Mouse (Mus musculus) heart, embryonic 16.5 days (tissue): ENCODE measurements around the gene Hsd17b11. TPM values are rescaled to one million over a fixed set of nuclear protein-coding genes. Genes with fewer than 3 reads are reported as not detected.

ENCODE experiments used
- ATAC-seq: fragments of 200-750 bp; cut with Nextera tagmentation; replicated peaks from 2 replicates; pipeline ENCODE4 v1.8.0; 2017; ENCODE audit warnings: moderate number of reproducible peaks; ENCODE audit not compliant: insufficient read depth, low FRiP score; ENCODE audit errors: extremely low read depth
- H3K27ac ChIP-seq: fragments of 300-500 bp; sonication (generic); 2 replicates; pipeline ENCODE4 v1.5.1; 2014; ENCODE audit warnings: mild to moderate bottlenecking, low read length, control low read depth, moderate library complexity
- H3K27me3 ChIP-seq: fragments of 300-500 bp; sonication (generic); 2 replicates; pipeline ENCODE4 v1.6.1; 2014; ENCODE audit warnings: low read length, mixed read lengths; ENCODE audit not compliant: control insufficient read depth, insufficient read depth
- H3K36me3 ChIP-seq: fragments of 300-500 bp; sonication (generic); 2 replicates; pipeline ENCODE4 v1.6.1; 2014; ENCODE audit not compliant: control insufficient read depth, insufficient read depth
- H3K4me1 ChIP-seq: fragments of 300-500 bp; sonication (generic); 2 replicates; pipeline ENCODE4 v1.6.1; 2014; ENCODE audit warnings: low read length, mixed read lengths; ENCODE audit not compliant: control insufficient read depth, insufficient read depth
- H3K4me2 ChIP-seq: fragments of 300-500 bp; sonication (generic); 2 replicates; pipeline ENCODE4 v1.6.1; 2014; ENCODE audit warnings: low read depth, mild to moderate bottlenecking, control low read depth, low read length
- H3K4me3 ChIP-seq: fragments of 300-500 bp; sonication (generic); 2 replicates; pipeline ENCODE4 v1.5.1; 2014; ENCODE audit warnings: mild to moderate bottlenecking, control low read depth, low read length
- H3K9ac ChIP-seq: fragments of 300-500 bp; sonication (generic); 2 replicates; pipeline ENCODE4 v1.6.1; 2014; ENCODE audit warnings: low read length, control low read depth
- H3K9me3 ChIP-seq: fragments of 300-500 bp; sonication (generic); replicated peaks from 2 replicates; pipeline ENCODE4 v1.6.1; 2016; ENCODE audit warnings: low read length; ENCODE audit not compliant: control insufficient read depth
- WGBS: fragments of 180-500 bp; shearing (Covaris S2); extraction: QIAGEN DNeasy Blood & Tissue Kit; methylation state at CpG from one replicate; pipeline ENCODE4 v1.1.7; 2014; 5-methylcytosine and 5-hydroxymethylcytosine counted together
- polyA plus RNA-seq: library from polyadenylated mRNA; unstranded; fragments of >200 nt; fragmentation: Nextera tagmentation; extraction: Ambion mirVana; gene quantifications from 2 replicates; pipeline ENCODE4 v1.2.1, GENCODE M21; 2015

Hsd17b11 gene
- polyA plus RNA-seq, 1 experiment from 2014 or later: 3.3 TPM

- Histone ChIP-seq H3K27ac (no peak overlapping the region), H3K4me1 (peaks cover 5% of the 10 kb centered on the region; the same call in 1 of the 2 replicates), H3K4me3 (no peak overlapping the region), H3K36me3 (peaks cover 3% of the 10 kb centered on the region), H3K9ac (no peak overlapping the region), H3K9me3 (no peaks in the 10 kb centered on the region), H3K27me3 (no peaks in the 10 kb centered on the region), H3K4me2 (no peak overlapping the region)
- ATAC-seq: no peak
- WGBS: 53% methylated on average over 18 of the region's 18 CpGs
Measured at GRCm38 (mm10) chr5:104002549-104003255, 19.0 kb downstream of the Hsd17b11 start.

- no peaks in the 10 kb centered on the region for H3K9me3 ChIP-seq
- no peaks in the 10 kb centered on the region for H3K27me3 ChIP-seq
- no peaks in the 10 kb centered on the region; the same call in 1 of the 2 replicates for H3K36me3 ChIP-seq
- no peak overlapping the region for H3K4me3 ChIP-seq
- H3K27ac ChIP-seq: no peak overlapping the region
- no peak overlapping the region for H3K4me2 ChIP-seq
- peaks cover 5% of the 10 kb centered on the region; the same call in 1 of the 2 replicates for H3K4me1 ChIP-seq
- H3K9ac ChIP-seq: no peak overlapping the region
- 6% methylated on average over 5 of the region's 5 CpGs for WGBS
- no peak for ATAC-seq
Measured at GRCm38 (mm10) chr5:103999738-104000137, 22.0 kb downstream of the Hsd17b11 start.

GRCm38 (mm10) chr5:103998739-103999138 lies 23.0 kb downstream of the Hsd17b11 start:
- WGBS: 37% methylated on average over 5 of the region's 5 CpGs

GRCm38 (mm10) chr5:103995181-103995580 lies 26.5 kb downstream of the Hsd17b11 start:
- Histone ChIP-seq H3K4me1 (peaks cover 5% of the 10 kb centered on the region; the same call in 1 of the 2 replicates), H3K9ac (no peak overlapping the region), H3K4me2 (no peak overlapping the region), H3K27ac (no peak overlapping the region), H3K9me3 (no peaks in the 10 kb centered on the region), H3K4me3 (no peak overlapping the region), H3K27me3 (no peaks in the 10 kb centered on the region), H3K36me3 (peaks cover 6% of the 10 kb centered on the region; the same call in 1 of the 2 replicates)
- WGBS: 45% methylated on average over 3 of the region's 3 CpGs
- no peak for ATAC-seq

More at GRCm38 (mm10) chr5:103998739-103999138, 23.0 kb downstream of the Hsd17b11 start:
- Histone ChIP-seq H3K9me3 (no peaks in the 10 kb centered on the region), H3K36me3 (no peaks in the 10 kb centered on the region; the same call in 1 of the 2 replicates), H3K4me1 (peaks cover 5% of the 10 kb centered on the region; the same call in 1 of the 2 replicates), H3K27me3 (no peaks in the 10 kb centered on the region), H3K9ac (no peak overlapping the region), H3K4me2 (no peak overlapping the region; the same call in 1 of the 2 replicates), H3K27ac (peak overlapping the region; percentile 42; the same call in 1 of the 2 replicates), H3K4me3 (no peak overlapping the region)
- no peak; the same call in 1 of the 2 replicates for ATAC-seq

GRCm38 (mm10) chr5:103994669-103995068 lies 27.1 kb downstream of the Hsd17b11 start:
- H3K9me3 ChIP-seq: no peaks in the 10 kb centered on the region
- H3K4me3 ChIP-seq: no peak overlapping the region
- peaks cover 5% of the 10 kb centered on the region; the same call in 1 of the 2 replicates for H3K4me1 ChIP-seq
- H3K4me2 ChIP-seq: no peak overlapping the region
- ATAC-seq: no peak
- no peaks in the 10 kb centered on the region for H3K27me3 ChIP-seq
- 74% methylated on average over 4 of the region's 4 CpGs for WGBS
- peaks cover 8% of the 10 kb centered on the region; the same call in 1 of the 2 replicates for H3K36me3 ChIP-seq
- no peak overlapping the region for H3K27ac ChIP-seq
- H3K9ac ChIP-seq: no peak overlapping the region

- WGBS: 78% methylated on average over 1 of the region's 1 CpGs
- H3K27ac ChIP-seq: no peak overlapping the region
- H3K4me2 ChIP-seq: no peak overlapping the region
Measured at GRCm38 (mm10) chr5:103993601-103994000, 28.1 kb downstream of the Hsd17b11 start.

GRCm38 (mm10) chr5:103992831-103993230 lies 28.9 kb downstream of the Hsd17b11 start:
- Histone ChIP-seq H3K27me3 (no peaks in the 10 kb centered on the region), H3K4me3 (no peak overlapping the region), H3K4me1 (no peaks in the 10 kb centered on the region), H3K36me3 (peaks cover 14% of the 10 kb centered on the region), H3K27ac (no peak overlapping the region), H3K9me3 (no peaks in the 10 kb centered on the region), H3K9ac (no peak overlapping the region), H3K4me2 (no peak overlapping the region)
- 90% methylated on average over 9 of the region's 9 CpGs for whole genome bisulfite sequencing
- no peak for ATAC-seq

More at GRCm38 (mm10) chr5:103993601-103994000, 28.1 kb downstream of the Hsd17b11 start:
- peaks cover 14% of the 10 kb centered on the region for H3K36me3 ChIP-seq
- H3K4me3 ChIP-seq: no peak overlapping the region
- no peaks in the 10 kb centered on the region for H3K27me3 ChIP-seq
- ATAC-seq: no peak
- no peaks in the 10 kb centered on the region for H3K4me1 ChIP-seq
- H3K9me3 ChIP-seq: no peaks in the 10 kb centered on the region
- H3K9ac ChIP-seq: no peak overlapping the region

- no peak overlapping the region for H3K4me2 ChIP-seq
- no peaks in the 10 kb centered on the region for H3K4me1 ChIP-seq
- H3K4me3 ChIP-seq: no peak overlapping the region
- ATAC-seq: no peak
- H3K27ac ChIP-seq: no peak overlapping the region
- 80% methylated on average over 9 of the region's 9 CpGs for WGBS
- no peaks in the 10 kb centered on the region for H3K36me3 ChIP-seq
- H3K9ac ChIP-seq: no peak overlapping the region
- H3K27me3 ChIP-seq: no peaks in the 10 kb centered on the region
- no peaks in the 10 kb centered on the region for H3K9me3 ChIP-seq
Measured at GRCm38 (mm10) chr5:103980705-103981560, 40.8 kb downstream of the Hsd17b11 start.
